Mouse (Mus musculus) ovary, adult 10 weeks (tissue): ENCODE data around the gene Cyp2c38. TPM values are rescaled to one million over a fixed set of nuclear protein-coding genes. Genes with fewer than 3 reads are reported as not detected.

Source experiments
- polyA plus RNA-seq: library from polyadenylated mRNA; stranded (reverse); fragments of 350-450 nt; fragmentation: Illumina TruSeq; extraction: RNeasy Lipid Tissue Mini Kit (QIAGEN cat#74804); gene quantifications from one replicate; pipeline ENCODE4 v1.2.3, GENCODE M21; 2014

Gene Cyp2c38
- polyA plus RNA-seq = not detected

DNA sequence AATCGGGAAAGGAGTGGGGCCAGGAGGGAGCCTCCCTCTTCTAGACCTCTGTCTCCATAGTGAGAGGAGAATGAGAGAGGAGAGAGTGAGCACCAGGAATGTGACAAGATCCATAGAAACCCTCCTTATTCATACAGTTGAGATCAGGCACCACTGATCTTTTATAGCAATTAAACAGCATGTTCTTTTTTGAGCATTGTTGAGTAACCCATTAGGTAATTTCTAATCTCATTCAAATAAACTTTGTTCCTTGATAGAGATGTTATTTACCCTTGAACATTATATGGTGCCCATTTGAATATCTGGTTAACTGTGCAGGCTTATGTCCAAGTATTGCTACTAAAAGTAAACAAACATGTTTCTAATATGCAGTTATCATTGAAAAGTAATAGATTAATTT lies at the start of gene Cyp2c38:
Gene Cyp2c38 (minus strand): TSS at position 135 of the 400 bp plus-strand sequence.

DNA sequence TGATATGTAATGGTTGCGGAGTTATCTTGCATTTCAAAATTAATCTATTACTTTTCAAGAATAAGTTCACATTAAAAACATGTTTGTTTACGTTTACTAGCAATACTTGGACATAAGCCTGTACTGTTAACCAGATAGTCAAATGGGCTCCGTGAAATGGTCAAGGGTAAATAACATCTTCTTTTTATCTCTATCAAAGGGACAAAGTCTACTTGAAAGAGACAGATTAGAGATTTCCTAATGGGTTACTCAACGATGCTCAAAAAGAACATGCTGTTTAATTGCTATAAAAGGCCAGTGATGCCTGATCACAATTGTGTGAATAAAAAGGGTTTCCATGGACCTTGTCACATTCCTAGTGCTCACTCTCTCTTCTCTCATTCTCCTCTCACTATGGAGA lies 47.7 kb upstream of the Cyp2c38 start, which contains the start of gene Cyp2c39:
Gene Cyp2c39 (plus strand): TSS at position 329 of the 400 bp plus-strand sequence.

Other genes starting within 250 kb of the Cyp2c38 start
- gene Cyp2c29, start 193.7 kb downstream of the Cyp2c38 start, polyA plus RNA-seq = 0.88 TPM
- gene Cyp2c39, start 47.8 kb upstream of the Cyp2c38 start, polyA plus RNA-seq = not detected
- not detected for gene Cyp2c67, start 186.0 kb upstream of the Cyp2c38 start, polyA plus RNA-seq